Mouse (Mus musculus) liver, embryonic 18 days (tissue): Measurements from ENCODE around the gene Stx7. TPM values are rescaled to one million over a fixed set of nuclear protein-coding genes. Genes with fewer than 3 reads are reported as not detected.

Experiments
- polyA plus RNA-seq: library from polyadenylated mRNA; depleted of rRNA; stranded (reverse); fragments of >200 nt; gene quantifications from 2 replicates; pipeline ENCODE4 v1.2.3, GENCODE M21; 2012; rRNA removed

The Stx7 gene
- polyA plus RNA-seq, result 28.7 and 37.4 TPM in 2 replicates

GRCm38 (mm10) chr10:24149135-24149781 lies at the start of gene Stx7:
TSS of gene Stx7 (plus strand) at chr10:24149302.

GRCm38 (mm10) chr10:24101812-24102211 lies 47.3 kb upstream of the Stx7 start, which contains the start of gene Taar8c:
TSS of gene Taar8c (minus strand) at chr10:24101912.

GRCm38 (mm10) chr10:24109434-24109833 lies 39.7 kb upstream of the Stx7 start, which contains the start of gene Taar9:
TSS of gene Taar9 (minus strand) at chr10:24109534.

GRCm38 (mm10) chr10:24223449-24224143 lies 74.5 kb downstream of the Stx7 start, which contains the start of gene Moxd1:
TSS of gene Moxd1 (plus strand) at chr10:24223517.

Other genes starting within 250 kb of the Stx7 start
- not detected in 2 replicates for gene Taar1, start 228.9 kb upstream of the Stx7 start, polyA plus RNA-seq
- 0.03 TPM in 1 of 2 replicates, not detected in the other for gene Taar2, start 210.7 kb upstream of the Stx7 start, polyA plus RNA-seq
- not detected in 2 replicates for gene Taar3, start 199.7 kb upstream of the Stx7 start, polyA plus RNA-seq
- gene Taar4, start 188.8 kb upstream of the Stx7 start, polyA plus RNA-seq, result not detected in 2 replicates
- not detected in 2 replicates for gene Taar5, start 178.6 kb upstream of the Stx7 start, polyA plus RNA-seq
- gene Taar6, start 163.7 kb upstream of the Stx7 start, polyA plus RNA-seq, result not detected in 2 replicates
- gene Taar7a, start 155.8 kb upstream of the Stx7 start, polyA plus RNA-seq, result not detected in 2 replicates
- gene Taar7b, start 149.4 kb upstream of the Stx7 start, polyA plus RNA-seq, result not detected in 2 replicates
- gene Taar7d, start 122.1 kb upstream of the Stx7 start, polyA plus RNA-seq, result not detected in 2 replicates
- gene Taar7e, start 111.7 kb upstream of the Stx7 start, polyA plus RNA-seq, result not detected in 2 replicates
- not detected in 2 replicates for gene Taar7f, start 99.8 kb upstream of the Stx7 start, polyA plus RNA-seq
- gene Taar8a, start 72.8 kb upstream of the Stx7 start, polyA plus RNA-seq, result not detected in 2 replicates
- gene Taar8b, start 57.0 kb upstream of the Stx7 start, polyA plus RNA-seq, result not detected in 2 replicates
- gene Taar8c, start 47.4 kb upstream of the Stx7 start, polyA plus RNA-seq, result not detected in 2 replicates
- gene Taar9, start 39.8 kb upstream of the Stx7 start, polyA plus RNA-seq, result not detected in 2 replicates
- gene Moxd1, start 74.2 kb downstream of the Stx7 start, polyA plus RNA-seq, result 0.03 and 0.05 TPM in 2 replicates